Mouse (Mus musculus): ENCODE data around the gene Il22ra2. TPM values are rescaled to one million over a fixed set of nuclear protein-coding genes. Genes with fewer than 3 reads are reported as not detected.
A peak's percentile ranks its signal among the peaks of the same experiment; 100 is the strongest.
"Not testable (repeated sequence)": the region's sequence is repeated elsewhere in the genome, so short reads cannot be mapped to it uniquely, and the experiment has no call there.

The Il22ra2 gene
- polyA plus RNA-seq, 1 experiment from 2014 or later, result not detected

- H3K4me2 ChIP-seq, result peak overlapping the region; percentile 89
- H3K27ac ChIP-seq (replicated peaks), result no peak overlapping the region
- H3K9ac ChIP-seq, result no peak overlapping the region
- H3K4me3 ChIP-seq, result peak overlapping the region; percentile 60
- WGBS, result 32% methylated on average over 6 of the region's 6 CpGs
- H3K27me3 ChIP-seq, result no peaks in the 10 kb centered on the region
- peaks cover 12% of the 10 kb centered on the region for H3K4me1 ChIP-seq (replicated peaks)
- ATAC-seq (ENCODE audit: low FRiP score, low read depth), result no peak
- no peaks in the 10 kb centered on the region for H3K9me3 ChIP-seq
- no peaks in the 10 kb centered on the region for H3K36me3 ChIP-seq
These were observed 30.5 kb upstream of the Il22ra2 start for GRCm38 (mm10) chr10:19591286-19591640.

- peak within 1 kb of the TSS; percentile 60 for H3K4me3 ChIP-seq
- H3K4me1 ChIP-seq (replicated peaks), result peaks cover 12% of the 10 kb centered on the region
- peak; percentile 100 for ATAC-seq (ENCODE audit: low FRiP score, low read depth)
- peak within 1 kb of the TSS; percentile 66 for H3K27ac ChIP-seq (replicated peaks)
- peak within 1 kb of the TSS; percentile 77 for H3K9ac ChIP-seq
- no peaks in the 10 kb centered on the region for H3K36me3 ChIP-seq
- peak within 1 kb of the TSS; percentile 89 for H3K4me2 ChIP-seq
- WGBS, result under 1% methylated on average over 52 of the region's 52 CpGs
- no peaks in the 10 kb centered on the region for H3K27me3 ChIP-seq
- H3K9me3 ChIP-seq, result no peaks in the 10 kb centered on the region
These were observed 30.0 kb upstream of the Il22ra2 start, which contains the start of gene Ifngr1 for GRCm38 (mm10) chr10:19591641-19592441. Gene Ifngr1, plus strand, starts transcription at chr10:19591949.

- H3K4me1 ChIP-seq (replicated peaks), result peaks cover 12% of the 10 kb centered on the region
- peak overlapping the region; percentile 66; the same call in 1 of the 2 replicates for H3K27ac ChIP-seq (replicated peaks)
- peak overlapping the region; percentile 89 for H3K4me2 ChIP-seq
- no peaks in the 10 kb centered on the region for H3K27me3 ChIP-seq
- H3K4me3 ChIP-seq, result peak overlapping the region; percentile 60
- H3K36me3 ChIP-seq, result no peaks in the 10 kb centered on the region
- H3K9ac ChIP-seq, result peak overlapping the region; percentile 77
- no peak for ATAC-seq (ENCODE audit: low FRiP score, low read depth)
- H3K9me3 ChIP-seq, result no peaks in the 10 kb centered on the region
- WGBS, result 6% methylated on average over 3 of the region's 3 CpGs
These were observed 29.2 kb upstream of the Il22ra2 start for GRCm38 (mm10) chr10:19592556-19592955.

- Histone ChIP-seq H3K9me3 (no peaks in the 10 kb centered on the region), H3K27ac (replicated peaks) (no peak overlapping the region), H3K36me3 (no peaks in the 10 kb centered on the region), H3K9ac (no peak overlapping the region), H3K27me3 (no peaks in the 10 kb centered on the region), H3K4me3 (no peak overlapping the region), H3K4me1 (replicated peaks) (peaks cover 12% of the 10 kb centered on the region), H3K4me2 (peak overlapping the region; percentile 89; the same call in 1 of the 2 replicates)
- WGBS, result 85% methylated on average over 3 of the region's 3 CpGs
- no peak for ATAC-seq (ENCODE audit: low FRiP score, low read depth)
These were observed 28.5 kb upstream of the Il22ra2 start for GRCm38 (mm10) chr10:19593296-19593695.

- ATAC-seq (ENCODE audit: low FRiP score, low read depth), result no peak
- 84% methylated on average over 3 of the region's 3 CpGs for WGBS
These were observed 27.4 kb upstream of the Il22ra2 start for GRCm38 (mm10) chr10:19594201-19594905.

GRCm38 (mm10) chr10:19596866-19597265, 24.9 kb upstream of the Il22ra2 start:
- peaks cover 12% of the 10 kb centered on the region for H3K4me1 ChIP-seq (replicated peaks)
- H3K27ac ChIP-seq (replicated peaks), result no peak overlapping the region
- no peaks in the 10 kb centered on the region for H3K9me3 ChIP-seq
- peaks cover 4% of the 10 kb centered on the region; the same call in 1 of the 2 replicates for H3K36me3 ChIP-seq
- H3K4me3 ChIP-seq, result no peak overlapping the region
- H3K27me3 ChIP-seq, result no peaks in the 10 kb centered on the region
- H3K9ac ChIP-seq, result no peak overlapping the region
- WGBS, result 88% methylated on average over 4 of the region's 4 CpGs
- no peak overlapping the region for H3K4me2 ChIP-seq
- no peak for ATAC-seq (ENCODE audit: low FRiP score, low read depth)

More at GRCm38 (mm10) chr10:19594201-19594905, 27.4 kb upstream of the Il22ra2 start:
- Histone ChIP-seq H3K4me3 (no peak overlapping the region), H3K4me1 (replicated peaks) (peaks cover 12% of the 10 kb centered on the region), H3K36me3 (no peaks in the 10 kb centered on the region), H3K27ac (replicated peaks) (no peak overlapping the region), H3K9ac (no peak overlapping the region), H3K27me3 (no peaks in the 10 kb centered on the region), H3K4me2 (no peak overlapping the region), H3K9me3 (no peaks in the 10 kb centered on the region)

- Histone ChIP-seq H3K9me3 (no peaks in the 10 kb centered on the region), H3K9ac (no peak overlapping the region), H3K27ac (replicated peaks) (no peak overlapping the region), H3K4me2 (no peak overlapping the region), H3K27me3 (no peaks in the 10 kb centered on the region), H3K4me1 (replicated peaks) (peaks cover 4% of the 10 kb centered on the region), H3K36me3 (peaks cover 16% of the 10 kb centered on the region), H3K4me3 (no peak overlapping the region)
- ATAC-seq (ENCODE audit: low FRiP score, low read depth), result no peak
- 80% methylated on average over 11 of the region's 11 CpGs for WGBS
These were observed 23.7 kb upstream of the Il22ra2 start for GRCm38 (mm10) chr10:19598091-19598490.

GRCm38 (mm10) chr10:19599331-19600092, 22.3 kb upstream of the Il22ra2 start:
- ATAC-seq (ENCODE audit: low FRiP score, low read depth), result no peak
- Histone ChIP-seq H3K4me1 (replicated peaks) (no peaks in the 10 kb centered on the region), H3K36me3 (peaks cover 16% of the 10 kb centered on the region), H3K27ac (replicated peaks) (no peak overlapping the region), H3K27me3 (no peaks in the 10 kb centered on the region), H3K4me3 (no peak overlapping the region), H3K4me2 (no peak overlapping the region), H3K9me3 (no peaks in the 10 kb centered on the region), H3K9ac (no peak overlapping the region)
- 66% methylated on average over 6 of the region's 6 CpGs for WGBS

GRCm38 (mm10) chr10:19600093-19600420, 21.7 kb upstream of the Il22ra2 start:
- no peaks in the 10 kb centered on the region for H3K4me1 ChIP-seq (replicated peaks)
- H3K9ac ChIP-seq, result no peak overlapping the region
- H3K4me2 ChIP-seq, result no peak overlapping the region
- H3K9me3 ChIP-seq, result no peaks in the 10 kb centered on the region
- H3K4me3 ChIP-seq, result no peak overlapping the region
- H3K36me3 ChIP-seq, result peaks cover 21% of the 10 kb centered on the region
- no peak for ATAC-seq (ENCODE audit: low FRiP score, low read depth)
- 68% methylated on average over 3 of the region's 3 CpGs for WGBS
- no peaks in the 10 kb centered on the region for H3K27me3 ChIP-seq
- no peak overlapping the region for H3K27ac ChIP-seq (replicated peaks)

- H3K27me3 ChIP-seq; ATAC-seq (ENCODE audit: low FRiP score, low read depth); H3K27ac ChIP-seq (replicated peaks); H3K4me3 ChIP-seq; H3K9ac ChIP-seq; H3K9me3 ChIP-seq; H3K4me1 ChIP-seq (replicated peaks); H3K4me2 ChIP-seq: not testable (repeated sequence)
- H3K36me3 ChIP-seq, result peaks cover 24% of the 10 kb centered on the region
- 17% methylated on average over 1 of the region's 1 CpGs for WGBS
These were observed 20.3 kb upstream of the Il22ra2 start for GRCm38 (mm10) chr10:19601502-19601901.

- WGBS, result 92% methylated on average over 6 of the region's 6 CpGs
- Histone ChIP-seq H3K27me3 (no peaks in the 10 kb centered on the region), H3K4me1 (replicated peaks) (no peaks in the 10 kb centered on the region), H3K9me3 (no peaks in the 10 kb centered on the region), H3K36me3 (peaks cover 26% of the 10 kb centered on the region), H3K4me3 (no peak overlapping the region), H3K4me2 (no peak overlapping the region), H3K27ac (replicated peaks) (no peak overlapping the region), H3K9ac (no peak overlapping the region)
- no peak for ATAC-seq (ENCODE audit: low FRiP score, low read depth)
These were observed 18.6 kb upstream of the Il22ra2 start for GRCm38 (mm10) chr10:19603231-19603630.

GRCm38 (mm10) chr10:19609125-19609524, 12.7 kb upstream of the Il22ra2 start:
- H3K27ac ChIP-seq (replicated peaks), result no peak overlapping the region
- whole genome bisulfite sequencing, result 31% methylated on average over 14 of the region's 14 CpGs
- H3K4me1 ChIP-seq (replicated peaks), result no peaks in the 10 kb centered on the region
- H3K36me3 ChIP-seq, result peaks cover 16% of the 10 kb centered on the region
- H3K9ac ChIP-seq, result no peak overlapping the region
- H3K27me3 ChIP-seq, result no peaks in the 10 kb centered on the region
- H3K4me3 ChIP-seq, result no peak overlapping the region
- no peak for ATAC-seq (ENCODE audit: low FRiP score, low read depth)
- no peak overlapping the region for H3K4me2 ChIP-seq
- no peaks in the 10 kb centered on the region for H3K9me3 ChIP-seq
